Mouse (Mus musculus): ENCODE results near the gene Kcna7. TPM values are rescaled to one million over a fixed set of nuclear protein-coding genes. Genes with fewer than 3 reads are reported as not detected.

The Kcna7 gene
- not detected for total RNA-seq (2023)

GRCm38 (mm10) chr7:45405091-45406075 lies at the start of gene Kcna7:
Gene Kcna7, plus strand, starts transcription at chr7:45405653.

GRCm38 (mm10) chr7:45366652-45367019 lies 38.8 kb upstream of the Kcna7 start, which contains the start of gene Ppfia3:
Gene Ppfia3, minus strand, starts transcription at chr7:45367019.

GRCm38 (mm10) chr7:45370475-45371311 lies 34.8 kb upstream of the Kcna7 start, which contains the start of gene Lin7b:
Gene Lin7b, minus strand, starts transcription at chr7:45370583.

GRCm38 (mm10) chr7:45395578-45396336 lies 9.7 kb upstream of the Kcna7 start, which contains the start of gene Snrnp70:
Gene Snrnp70, minus strand, starts transcription at chr7:45395742.

GRCm38 (mm10) chr7:45413113-45413863 lies 7.8 kb downstream of the Kcna7 start, which contains the start of gene Ntf5:
Gene Ntf5, plus strand, starts transcription at chr7:45413695.

GRCm38 (mm10) chr7:45420615-45420919 lies 15.1 kb downstream of the Kcna7 start, which contains the start of gene Lhb:
Gene Lhb, plus strand, starts transcription at chr7:45420820.

GRCm38 (mm10) chr7:45434203-45435015 lies 29.0 kb downstream of the Kcna7 start, which contains the start of gene Gys1:
Gene Gys1, plus strand, starts transcription at chr7:45434844.

GRCm38 (mm10) chr7:45437521-45438276 lies 32.2 kb downstream of the Kcna7 start, which contains the start of gene Ruvbl2:
Gene Ruvbl2, minus strand, starts transcription at chr7:45438096.

Other genes with a start within 250 kb of the Kcna7 start
- not detected for gene Slc17a7, start 241.7 kb upstream of the Kcna7 start, total RNA-seq (2023)
- gene Gfy, start 226.1 kb upstream of the Kcna7 start, total RNA-seq (2023) = not detected
- gene Pth2, start 224.7 kb upstream of the Kcna7 start, total RNA-seq (2023) = not detected
- not detected for gene Ccdc155, start 200.8 kb upstream of the Kcna7 start, total RNA-seq (2023)
- gene Dkkl1, start 193.5 kb upstream of the Kcna7 start, total RNA-seq (2023) = not detected
- not detected for gene Tead2, start 189.9 kb upstream of the Kcna7 start, total RNA-seq (2023)
- 344 TPM for gene Cd37, start 166.5 kb upstream of the Kcna7 start, total RNA-seq (2023)
- gene Slc6a16, start 164.6 kb upstream of the Kcna7 start, total RNA-seq (2023) = not detected
- not detected for gene Slc6a21, start 128.1 kb upstream of the Kcna7 start, total RNA-seq (2023)
- 8.1 TPM for gene Trpm4, start 71.9 kb upstream of the Kcna7 start, total RNA-seq (2023)
- not detected for gene Hrc, start 70.4 kb upstream of the Kcna7 start, total RNA-seq (2023)
- gene Ppfia3, start 38.6 kb upstream of the Kcna7 start, total RNA-seq (2023) = 0.26 TPM
- not detected for gene Lin7b, start 35.1 kb upstream of the Kcna7 start, total RNA-seq (2023)
- 741 TPM for gene Snrnp70, start 9.9 kb upstream of the Kcna7 start, total RNA-seq (2023)
- gene Ntf5, start 8.0 kb downstream of the Kcna7 start, total RNA-seq (2023) = not detected
- gene Lhb, start 15.2 kb downstream of the Kcna7 start, total RNA-seq (2023) = not detected
- gene Gys1, start 29.2 kb downstream of the Kcna7 start, total RNA-seq (2023) = 6.8 TPM
- 48.1 TPM for gene Ruvbl2, start 32.4 kb downstream of the Kcna7 start, total RNA-seq (2023)
- 649 TPM for gene Ftl1, start 54.2 kb downstream of the Kcna7 start, total RNA-seq (2023)
- gene Bax, start 61.2 kb downstream of the Kcna7 start, total RNA-seq (2023) = 78.4 TPM
- not detected for gene Tulp2, start 76.2 kb downstream of the Kcna7 start, total RNA-seq (2023)
- not detected for gene Gm45808, start 81.2 kb downstream of the Kcna7 start, total RNA-seq (2023)
- 1.8 TPM for gene Dhdh, start 83.2 kb downstream of the Kcna7 start, total RNA-seq (2023)
- gene Nucb1, start 104.8 kb downstream of the Kcna7 start, total RNA-seq (2023) = 61.9 TPM
- gene Ppp1r15a, start 120.6 kb downstream of the Kcna7 start, total RNA-seq (2023) = 681 TPM
- 1.2 TPM for gene Plekha4, start 120.7 kb downstream of the Kcna7 start, total RNA-seq (2023)
- not detected for gene Hsd17b14, start 149.2 kb downstream of the Kcna7 start, total RNA-seq (2023)
- 65.6 TPM for gene Bcat2, start 164.5 kb downstream of the Kcna7 start, total RNA-seq (2023)
- gene Fgf21, start 209.8 kb downstream of the Kcna7 start, total RNA-seq (2023) = not detected
- not detected for gene Fut1, start 211.6 kb downstream of the Kcna7 start, total RNA-seq (2023)
- gene Izumo1, start 216.2 kb downstream of the Kcna7 start, total RNA-seq (2023) = not detected
- gene Rasip1, start 221.8 kb downstream of the Kcna7 start, total RNA-seq (2023) = 0.73 TPM
- not detected for gene Mamstr, start 234.3 kb downstream of the Kcna7 start, total RNA-seq (2023)

Measured in CD4-positive naive resting alpha-beta T cell, adult 76 days (primary cell).